Mouse (Mus musculus): ENCODE measurements around the gene Ndufa11.

Ndufa11 gene

GRCm38 (mm10) chr17:56716655-56717362, 758 bp upstream of the Ndufa11 start:
- DNase-seq (ENCODE audit: low spot score): peak; percentile 99

GRCm38 (mm10) chr17:56722441-56722840, 4.9 kb downstream of the Ndufa11 start:
- DNase-seq (ENCODE audit: low spot score): no peak

GRCm38 (mm10) chr17:56723419-56724161, 6.0 kb downstream of the Ndufa11 start:
- DNase-seq (ENCODE audit: low spot score): no peak

- DNase-seq (ENCODE audit: low spot score): no peak
Observed at GRCm38 (mm10) chr17:56727029-56727649, 9.6 kb downstream of the Ndufa11 start.

- DNase-seq (ENCODE audit: low spot score): peak; percentile 33
Observed at GRCm38 (mm10) chr17:56727659-56728058, 10.1 kb downstream of the Ndufa11 start.

- no peak for DNase-seq (ENCODE audit: low spot score)
Observed at GRCm38 (mm10) chr17:56728117-56728516, 10.6 kb downstream of the Ndufa11 start.

GRCm38 (mm10) chr17:56729151-56729550, 11.6 kb downstream of the Ndufa11 start:
- DNase-seq (ENCODE audit: low spot score): no peak

GRCm38 (mm10) chr17:56729656-56730055, 12.1 kb downstream of the Ndufa11 start:
- no peak for DNase-seq (ENCODE audit: low spot score)

GRCm38 (mm10) chr17:56736534-56736933, 19.0 kb downstream of the Ndufa11 start:
- no peak for DNase-seq (ENCODE audit: low spot score)

- DNase-seq (ENCODE audit: low spot score): no peak
Observed at GRCm38 (mm10) chr17:56738221-56738620, 20.7 kb downstream of the Ndufa11 start.

GRCm38 (mm10) chr17:56740118-56740787, 22.7 kb downstream of the Ndufa11 start:
- no peak for DNase-seq (ENCODE audit: low spot score)

GRCm38 (mm10) chr17:56740788-56741160, 23.2 kb downstream of the Ndufa11 start:
- no peak for DNase-seq (ENCODE audit: low spot score)

GRCm38 (mm10) chr17:56744173-56744572, 26.6 kb downstream of the Ndufa11 start:
- no peak for DNase-seq (ENCODE audit: low spot score)

GRCm38 (mm10) chr17:56751404-56752072, 34.0 kb downstream of the Ndufa11 start:
- DNase-seq (ENCODE audit: low spot score): no peak

- no peak for DNase-seq (ENCODE audit: low spot score)
Observed at GRCm38 (mm10) chr17:56753452-56753851, 35.9 kb downstream of the Ndufa11 start.

GRCm38 (mm10) chr17:56754271-56755185, 37.0 kb downstream of the Ndufa11 start:
- DNase-seq (ENCODE audit: low spot score): no peak

GRCm38 (mm10) chr17:56756703-56757399, 39.3 kb downstream of the Ndufa11 start:
- DNase-seq (ENCODE audit: low spot score): no peak

- DNase-seq (ENCODE audit: low spot score): peak; percentile 85
Observed at GRCm38 (mm10) chr17:56757416-56758123, 40.0 kb downstream of the Ndufa11 start, which contains the start of gene Nrtn. Gene Nrtn, minus strand, starts transcription at chr17:56757530.

- peak; percentile 82 for DNase-seq (ENCODE audit: low spot score)
Observed at GRCm38 (mm10) chr17:56758132-56758531, 40.6 kb downstream of the Ndufa11 start.
